Mouse (Mus musculus) kidney, adult 2 months (tissue): ENCODE data around the gene Gkn3. TPM values are rescaled to one million over a fixed set of nuclear protein-coding genes. Genes with fewer than 3 reads are reported as not detected.

Experiments used
- DNase-seq: peaks from one replicate; pipeline ENCODE4 v3.0.0; 2021
- H3K27ac ChIP-seq: fragments of 200-500 bp; 2 replicates; pipeline ENCODE4 v1.5.1; 2012; ENCODE audit warnings: low read depth, low read length, control low read depth, inconsistent platforms; ENCODE audit not compliant: insufficient read depth
- H3K27me3 ChIP-seq: fragments of 200-500 bp; replicated peaks from 2 replicates; pipeline ENCODE4 v1.6.1; 2012; ENCODE audit warnings: mild to moderate bottlenecking, moderate library complexity, low read length, inconsistent platforms; ENCODE audit not compliant: control insufficient read depth, insufficient read depth
- H3K36me3 ChIP-seq: fragments of 200-500 bp; 2 replicates; pipeline ENCODE4 v1.6.1; 2012; ENCODE audit warnings: mild to moderate bottlenecking, moderate library complexity, low read length, inconsistent platforms; ENCODE audit not compliant: control insufficient read depth, insufficient read depth
- H3K4me1 ChIP-seq: fragments of 200-500 bp; 2 replicates; pipeline ENCODE4 v1.6.1; 2011; ENCODE audit warnings: low read length; ENCODE audit not compliant: control insufficient read depth, insufficient read depth
- H3K4me3 ChIP-seq: fragments of 200-500 bp; 2 replicates; pipeline ENCODE4 v1.5.1; 2011; ENCODE audit warnings: mild to moderate bottlenecking, low read depth, low read length, control low read depth; ENCODE audit not compliant: insufficient read depth
- CTCF ChIP-seq: fragments of 200-500 bp; conservative IDR thresholded peaks from 2 replicates; pipeline ENCODE4 v1.5.1; 2011; ENCODE audit warnings: low read depth, mild to moderate bottlenecking, control low read depth, low read length, moderate library complexity, mixed read lengths; ENCODE audit not compliant: insufficient read depth, insufficient read length
- POLR2A ChIP-seq: fragments of 200-500 bp; IDR thresholded peaks from one replicate; pipeline ENCODE4 v1.6.1; 2011; ENCODE audit warnings: low read depth, low read length, control low read depth
- WGBS: fragments of 180-500 bp; shearing (Covaris S2); methylation state at CpG from one replicate; pipeline ENCODE4 v1.1.7; 2018; 5-methylcytosine and 5-hydroxymethylcytosine counted together
- polyA plus RNA-seq: library from polyadenylated mRNA; depleted of rRNA; stranded (reverse); fragments of >200 nt; gene quantifications from 2 replicates; pipeline ENCODE4 v1.2.3, GENCODE M21; 2012

Gene Gkn3
- polyA plus RNA-seq, 1 experiment = 0.58 TPM

DNA sequence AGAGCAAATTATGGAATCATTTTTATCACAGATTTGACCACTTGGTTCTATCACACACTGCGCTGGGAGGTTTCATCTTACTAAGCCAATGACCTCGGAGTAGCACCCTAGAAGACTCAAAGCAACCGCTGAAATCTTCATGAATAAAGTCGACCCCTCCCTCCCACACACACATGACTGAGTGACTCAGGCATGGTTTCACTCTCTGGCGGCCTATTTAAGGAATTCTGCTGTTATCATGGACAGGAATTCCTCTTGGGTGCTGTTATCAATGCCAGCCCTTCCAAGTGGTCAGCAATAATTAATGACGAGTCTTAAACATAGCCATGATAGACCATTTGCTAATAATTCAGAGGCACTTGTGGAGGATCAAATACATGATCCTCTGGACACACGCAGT, 33.6 kb upstream of the Gkn3 start:
- Histone ChIP-seq H3K4me3 (no peak overlapping the region), H3K27me3 (no peaks in the 10 kb centered on the region), H3K36me3 (no peaks in the 10 kb centered on the region), H3K27ac (no peak overlapping the region), H3K4me1 (no peaks in the 10 kb centered on the region)
- WGBS = 52% methylated on average over 7 of the region's 7 CpGs
- TF ChIP-seq CTCF (no peak), POLR2A (no peak)
- DNase-seq = peak; percentile 7

DNA sequence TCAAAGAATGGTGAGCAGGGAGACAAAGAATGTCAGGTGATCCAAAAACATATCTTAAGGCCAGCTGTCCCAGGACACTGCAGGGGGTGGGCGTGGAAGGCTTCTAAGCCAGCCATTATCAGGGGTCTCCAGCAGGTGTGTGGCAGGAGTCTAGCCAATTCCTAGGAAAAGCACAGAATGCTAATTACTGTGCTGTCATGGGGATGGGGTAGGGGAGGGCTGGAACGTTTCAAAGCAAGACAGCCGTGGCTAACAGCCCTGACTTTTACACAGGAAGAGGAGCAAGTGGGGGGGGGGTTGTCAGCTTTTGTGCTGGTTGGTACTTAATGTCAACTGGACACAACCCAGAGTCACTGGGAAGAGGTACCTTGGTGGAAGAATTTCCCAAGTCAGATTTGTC, 23.3 kb upstream of the Gkn3 start:
- Histone ChIP-seq H3K4me3 (no peak overlapping the region), H3K4me1 (no peaks in the 10 kb centered on the region), H3K36me3 (no peaks in the 10 kb centered on the region), H3K27ac (no peak overlapping the region), H3K27me3 (no peaks in the 10 kb centered on the region; the same call in 1 of the 2 replicates)
- 47% methylated on average over 3 of the region's 3 CpGs for WGBS
- no peak for DNase-seq
- TF ChIP-seq CTCF (no peak), POLR2A (no peak)

DNA sequence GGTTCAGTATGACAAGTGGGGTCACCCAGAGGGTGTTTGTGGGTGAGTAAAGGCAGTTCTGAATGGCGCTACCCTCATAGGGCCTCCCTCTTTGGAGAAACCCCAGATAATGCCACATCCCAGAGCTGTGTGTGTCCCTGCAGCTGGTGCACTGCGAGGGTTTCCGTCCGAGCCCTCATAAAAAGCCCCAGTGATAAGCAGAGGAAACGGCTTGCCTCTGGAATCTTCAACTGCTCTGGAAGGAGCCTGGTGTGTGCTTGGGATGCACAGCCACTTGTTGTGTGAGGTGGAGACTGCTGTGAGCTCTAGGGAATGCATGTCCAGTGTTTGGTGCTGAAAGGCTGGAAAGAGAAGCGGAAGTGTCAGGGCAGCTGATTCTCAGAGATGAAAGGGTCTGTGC, 12.7 kb upstream of the Gkn3 start:
- DNase-seq = no peak
- no peaks in the 10 kb centered on the region for H3K4me1 ChIP-seq
- TF ChIP-seq POLR2A (no peak), CTCF (no peak)
- 70% methylated on average over 6 of the region's 6 CpGs for WGBS
- no peaks in the 10 kb centered on the region for H3K36me3 ChIP-seq
- H3K27ac ChIP-seq = no peak overlapping the region
- H3K4me3 ChIP-seq = no peak overlapping the region
- H3K27me3 ChIP-seq = no peaks in the 10 kb centered on the region

DNA sequence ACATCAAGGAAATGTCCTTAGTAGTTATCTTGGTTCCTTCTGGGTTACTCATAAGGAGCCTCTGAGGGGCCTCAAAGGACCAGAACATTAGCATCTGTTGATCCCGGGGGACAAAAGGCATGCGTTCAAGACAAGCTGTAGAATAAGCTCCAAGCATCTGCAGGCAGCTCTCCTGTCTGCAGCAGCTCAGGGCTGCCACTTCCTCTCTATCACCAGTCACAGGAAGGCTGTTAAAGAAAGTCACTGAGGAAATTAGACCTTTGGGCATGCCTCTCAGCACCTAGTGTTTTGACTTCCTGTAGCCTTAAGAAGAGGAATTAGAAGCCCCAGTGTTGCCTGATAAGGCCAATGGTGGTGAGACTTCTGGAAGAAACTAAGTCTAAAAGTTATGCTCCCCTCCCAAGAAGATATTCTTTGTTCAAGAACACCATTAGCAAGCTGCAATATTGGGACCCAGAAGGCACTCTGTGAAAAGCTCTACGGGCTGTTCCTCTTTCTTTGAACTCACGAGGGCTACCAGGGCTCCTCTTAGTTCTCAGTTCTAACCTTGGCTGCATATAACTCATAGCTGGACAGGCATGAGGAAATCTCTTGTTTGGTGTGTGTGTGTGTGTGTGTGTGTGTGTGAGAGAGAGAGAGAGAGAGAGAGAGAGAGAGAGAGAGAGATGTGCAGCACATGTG, 11.3 kb upstream of the Gkn3 start:
- WGBS = 56% methylated on average over 4 of the region's 4 CpGs
- H3K4me1 ChIP-seq = no peaks in the 10 kb centered on the region
- H3K27me3 ChIP-seq = no peaks in the 10 kb centered on the region
- no peak for TF ChIP-seq POLR2A
- no peak for TF ChIP-seq CTCF
- no peak overlapping the region for H3K27ac ChIP-seq
- H3K4me3 ChIP-seq = no peak overlapping the region
- DNase-seq = no peak
- no peaks in the 10 kb centered on the region for H3K36me3 ChIP-seq

DNA sequence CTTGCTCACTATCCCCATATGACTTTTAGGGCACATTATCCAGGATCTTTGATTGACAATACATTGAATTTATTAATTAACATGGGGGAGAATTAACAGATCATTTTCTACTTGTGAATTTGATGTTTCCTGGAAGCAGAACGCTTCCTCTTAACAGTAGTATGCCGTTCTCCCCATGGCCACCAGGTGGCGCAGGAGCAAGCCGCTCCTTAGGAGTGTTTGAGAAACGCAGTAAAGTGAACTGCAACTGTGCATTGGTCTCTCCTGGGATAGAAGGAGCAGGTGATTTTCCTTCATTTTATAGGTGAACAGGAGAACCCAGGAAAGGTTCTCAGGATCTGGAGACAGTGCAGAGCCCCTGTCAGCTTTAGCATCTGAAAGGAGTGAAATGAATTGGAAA, 10.4 kb upstream of the Gkn3 start:
- no peaks in the 10 kb centered on the region for H3K27me3 ChIP-seq
- no peak overlapping the region for H3K4me3 ChIP-seq
- DNase-seq = peak; percentile 70
- H3K36me3 ChIP-seq = no peaks in the 10 kb centered on the region
- H3K4me1 ChIP-seq = no peaks in the 10 kb centered on the region
- WGBS = 3% methylated on average over 5 of the region's 5 CpGs
- no peak overlapping the region for H3K27ac ChIP-seq
- TF ChIP-seq CTCF (peak; percentile 97), POLR2A (no peak)

DNA sequence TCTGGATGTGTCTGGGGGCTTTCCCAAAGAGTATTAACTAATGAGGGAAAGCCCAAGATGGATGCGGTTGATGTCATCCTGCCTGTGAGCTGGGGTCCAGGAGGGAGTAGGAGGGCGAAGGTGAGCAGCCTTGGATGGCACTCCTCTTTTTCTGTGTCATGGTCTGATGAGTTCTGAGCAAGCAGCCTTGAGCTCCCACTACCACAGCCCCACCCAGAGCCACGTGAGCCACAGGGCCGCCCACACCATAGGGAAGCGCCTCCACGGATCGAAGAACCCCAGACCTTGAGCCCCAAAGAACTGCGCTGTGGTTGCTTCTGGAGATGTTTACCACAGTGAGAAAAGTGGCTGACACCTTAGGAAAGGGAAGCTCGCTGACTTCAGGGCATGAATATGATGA, 6.0 kb upstream of the Gkn3 start:
- Histone ChIP-seq H3K27me3 (no peaks in the 10 kb centered on the region), H3K36me3 (no peaks in the 10 kb centered on the region), H3K4me3 (no peak overlapping the region), H3K27ac (no peak overlapping the region), H3K4me1 (no peaks in the 10 kb centered on the region)
- peak; percentile 24 for DNase-seq
- WGBS = 51% methylated on average over 9 of the region's 9 CpGs
- TF ChIP-seq CTCF (no peak), POLR2A (no peak)

DNA sequence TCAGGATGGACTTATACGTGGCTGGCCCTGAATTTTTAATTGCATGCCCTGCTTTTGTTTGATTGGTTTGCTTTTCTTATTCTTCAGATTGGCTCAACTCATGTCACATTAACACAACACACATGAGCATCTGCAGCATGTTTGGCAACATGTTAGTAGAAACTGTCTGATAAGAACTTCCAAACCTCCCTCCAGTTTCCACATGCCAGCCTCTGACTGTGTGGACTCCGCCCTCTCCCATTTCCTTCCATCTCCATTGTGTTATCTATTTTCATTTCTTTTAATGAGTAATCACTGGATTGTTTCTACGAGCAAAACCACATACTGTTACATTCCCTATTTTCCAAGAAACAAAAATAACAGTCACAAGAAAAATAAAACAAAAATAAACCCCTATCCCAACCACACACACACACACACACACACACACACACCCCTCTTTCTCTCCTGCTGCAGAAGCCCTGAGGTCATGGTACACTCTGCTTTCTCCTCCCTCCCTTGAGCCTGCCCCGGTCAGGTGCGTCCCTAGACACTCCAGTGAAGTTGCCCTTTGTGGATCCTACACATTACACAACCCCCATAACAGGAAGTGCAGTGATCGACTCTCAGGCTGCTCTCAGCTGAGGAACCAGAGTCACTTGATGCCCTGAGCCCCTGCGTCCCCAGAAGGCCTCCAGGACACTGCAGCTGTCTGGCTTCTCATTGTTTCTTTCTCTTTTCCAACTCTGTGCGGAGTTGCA, 4.9 kb upstream of the Gkn3 start:
- 46% methylated on average over 8 of the region's 8 CpGs for WGBS
- Histone ChIP-seq H3K4me1 (no peaks in the 10 kb centered on the region), H3K27ac (no peak overlapping the region), H3K27me3 (no peaks in the 10 kb centered on the region), H3K36me3 (no peaks in the 10 kb centered on the region), H3K4me3 (no peak overlapping the region)
- DNase-seq = peak; percentile 36
- TF ChIP-seq CTCF = no peak
- no peak for TF ChIP-seq POLR2A
